Mouse (Mus musculus) stomach, embryonic 15.5 days (tissue): Measurements from ENCODE around the gene Cd80. TPM values are rescaled to one million over a fixed set of nuclear protein-coding genes. Genes with fewer than 3 reads are reported as not detected.

Experiments used
- ATAC-seq: fragments of 200-750 bp; cut with Nextera tagmentation; 2 replicates; pipeline ENCODE4 v1.8.0; 2017; ENCODE audit warnings: low read depth, moderate number of reproducible peaks, moderate TSS enrichment; ENCODE audit not compliant: insufficient read depth, low FRiP score
- H3K27ac ChIP-seq: fragments of 300-500 bp; sonication (generic); 2 replicates; pipeline ENCODE4 v1.5.1; 2015; ENCODE audit warnings: mild to moderate bottlenecking, inconsistent platforms
- H3K27me3 ChIP-seq: fragments of 300-500 bp; sonication (generic); replicated peaks from 2 replicates; pipeline ENCODE4 v1.6.1; 2015; ENCODE audit warnings: inconsistent platforms
- H3K36me3 ChIP-seq: fragments of 300-500 bp; sonication (generic); 2 replicates; pipeline ENCODE4 v1.6.1; 2015; ENCODE audit warnings: inconsistent platforms
- H3K4me1 ChIP-seq: fragments of 300-500 bp; sonication (generic); 2 replicates; pipeline ENCODE4 v1.6.1; 2015; ENCODE audit warnings: inconsistent platforms
- H3K4me2 ChIP-seq: fragments of 300-500 bp; sonication (generic); 2 replicates; pipeline ENCODE4 v1.6.1; 2015; ENCODE audit warnings: mild to moderate bottlenecking, inconsistent platforms
- H3K4me3 ChIP-seq: fragments of 300-500 bp; sonication (generic); replicated peaks from 2 replicates; pipeline ENCODE4 v1.5.1; 2015; ENCODE audit warnings: inconsistent platforms
- H3K9ac ChIP-seq: fragments of 300-500 bp; sonication (generic); 2 replicates; pipeline ENCODE4 v1.6.1; 2015; ENCODE audit warnings: inconsistent platforms
- H3K9me3 ChIP-seq: fragments of 300-500 bp; sonication (generic); 2 replicates; pipeline ENCODE4 v1.6.1; 2016; ENCODE audit warnings: inconsistent platforms
- WGBS: fragments of 180-500 bp; shearing (Covaris S2); methylation state at CpG from one replicate; pipeline ENCODE4 v1.1.7; 2015; 5-methylcytosine and 5-hydroxymethylcytosine counted together
- polyA plus RNA-seq: library from polyadenylated mRNA; unstranded; fragments of >200 nt; fragmentation: Nextera tagmentation; extraction: Ambion mirVana; gene quantifications from 2 replicates; pipeline ENCODE4 v1.2.1, GENCODE M21; 2015

The Cd80 gene
- 0.36 and 0.55 TPM in 2 replicates for polyA plus RNA-seq

- WGBS, result 61% methylated on average over 17 of the region's 17 CpGs
- H3K9me3 ChIP-seq, result no peaks in the 10 kb centered on the region
These were observed at the start of gene Cd80 for GRCm38 (mm10) chr16:38455511-38456418. Gene Cd80 (plus strand): TSS chr16:38455561.

DNA sequence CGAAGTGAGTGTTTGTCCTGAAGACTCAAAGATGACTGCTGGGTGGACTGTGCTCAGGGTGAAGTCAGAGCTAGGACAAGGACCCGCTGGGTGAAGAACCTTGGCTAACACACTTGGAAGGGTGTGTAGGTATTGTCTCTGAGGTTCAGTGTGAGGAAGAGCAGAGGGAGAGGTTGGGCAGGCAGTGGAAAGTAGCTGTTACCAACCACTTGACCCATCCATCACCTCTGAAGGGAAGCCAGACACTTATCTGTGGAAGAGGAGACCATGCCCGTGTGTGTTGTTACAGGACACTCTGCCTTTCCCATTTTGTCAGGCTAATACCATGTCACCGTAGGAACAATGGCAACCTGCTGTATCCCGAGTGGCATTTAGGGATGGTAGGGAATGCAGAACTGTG is 49.1 kb upstream of the Cd80 start:
- no peaks in the 10 kb centered on the region for H3K9me3 ChIP-seq
- no peak overlapping the region for H3K27ac ChIP-seq
- no peak overlapping the region for H3K4me3 ChIP-seq
- 73% methylated on average over 5 of the region's 5 CpGs for WGBS
- H3K9ac ChIP-seq, result no peak overlapping the region
- H3K27me3 ChIP-seq, result no peaks in the 10 kb centered on the region
- H3K36me3 ChIP-seq, result no peaks in the 10 kb centered on the region
- no peak for ATAC-seq
- no peaks in the 10 kb centered on the region for H3K4me1 ChIP-seq
- no peak overlapping the region for H3K4me2 ChIP-seq

More at GRCm38 (mm10) chr16:38455511-38456418, at the start of gene Cd80:
- no peak within 1 kb of the TSS for H3K4me2 ChIP-seq
- peaks cover 8% of the 10 kb centered on the region; the same call in 1 of the 2 replicates for H3K4me1 ChIP-seq
- ATAC-seq, result no peak
- H3K27ac ChIP-seq, result no peak within 1 kb of the TSS
- no peaks in the 10 kb centered on the region for H3K27me3 ChIP-seq
- no peak within 1 kb of the TSS for H3K9ac ChIP-seq
- H3K4me3 ChIP-seq, result no peak within 1 kb of the TSS
- H3K36me3 ChIP-seq, result no peaks in the 10 kb centered on the region

DNA sequence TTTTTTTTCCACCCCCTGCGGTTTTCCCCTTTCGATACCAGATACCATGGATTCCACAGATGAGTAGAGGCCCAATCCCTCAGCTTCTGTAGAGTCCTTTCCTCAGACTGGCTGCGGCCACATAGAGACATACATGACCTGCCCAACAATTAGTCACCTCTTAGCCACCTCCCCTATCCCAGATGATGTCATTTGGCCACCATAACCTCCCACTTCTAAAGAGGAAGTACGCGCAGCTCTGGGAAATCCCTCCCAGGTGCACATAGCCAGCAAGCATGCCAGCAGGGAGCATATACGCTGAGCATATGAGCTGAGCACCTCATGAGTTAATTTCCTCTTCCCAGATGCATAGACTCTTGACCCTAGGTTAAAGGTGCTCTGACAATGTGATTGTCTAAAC is 48.7 kb upstream of the Cd80 start:
- H3K9me3 ChIP-seq, result no peaks in the 10 kb centered on the region
- no peak overlapping the region for H3K27ac ChIP-seq
- no peaks in the 10 kb centered on the region for H3K36me3 ChIP-seq
- no peak overlapping the region for H3K4me3 ChIP-seq
- H3K4me1 ChIP-seq, result no peaks in the 10 kb centered on the region
- no peak overlapping the region for H3K4me2 ChIP-seq
- H3K27me3 ChIP-seq, result no peaks in the 10 kb centered on the region
- ATAC-seq, result no peak
- no peak overlapping the region for H3K9ac ChIP-seq
- WGBS, result 74% methylated on average over 6 of the region's 6 CpGs

DNA sequence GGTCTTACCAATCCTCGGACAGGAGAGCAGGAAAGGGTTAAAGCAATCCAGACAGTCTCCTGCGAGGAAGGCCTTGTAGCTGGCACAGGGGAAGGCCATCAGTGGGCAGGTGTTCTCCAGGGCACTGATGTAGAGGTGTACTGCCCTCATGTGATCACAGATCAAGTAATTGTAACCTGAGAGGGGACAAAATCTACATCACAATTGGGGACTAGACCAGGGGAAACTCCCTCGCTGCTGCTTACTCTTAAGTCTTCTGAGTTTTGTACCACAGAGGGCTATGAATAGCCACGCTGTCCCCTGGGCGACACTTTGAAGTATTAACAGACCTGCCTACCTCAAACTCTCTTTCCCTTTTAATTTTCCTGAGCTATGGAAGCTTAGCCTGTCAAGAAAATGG is 47.8 kb upstream of the Cd80 start:
- Histone ChIP-seq H3K9ac (no peak overlapping the region), H3K4me3 (no peak overlapping the region), H3K27ac (no peak overlapping the region), H3K9me3 (no peaks in the 10 kb centered on the region), H3K27me3 (no peaks in the 10 kb centered on the region), H3K4me2 (no peak overlapping the region), H3K36me3 (no peaks in the 10 kb centered on the region), H3K4me1 (no peaks in the 10 kb centered on the region)
- WGBS, result 51% methylated on average over 5 of the region's 5 CpGs
- no peak for ATAC-seq

GRCm38 (mm10) chr16:38408416-38408815 is 46.9 kb upstream of the Cd80 start:
- 94% methylated on average over 8 of the region's 8 CpGs for WGBS
- H3K4me3 ChIP-seq, result no peak overlapping the region

DNA sequence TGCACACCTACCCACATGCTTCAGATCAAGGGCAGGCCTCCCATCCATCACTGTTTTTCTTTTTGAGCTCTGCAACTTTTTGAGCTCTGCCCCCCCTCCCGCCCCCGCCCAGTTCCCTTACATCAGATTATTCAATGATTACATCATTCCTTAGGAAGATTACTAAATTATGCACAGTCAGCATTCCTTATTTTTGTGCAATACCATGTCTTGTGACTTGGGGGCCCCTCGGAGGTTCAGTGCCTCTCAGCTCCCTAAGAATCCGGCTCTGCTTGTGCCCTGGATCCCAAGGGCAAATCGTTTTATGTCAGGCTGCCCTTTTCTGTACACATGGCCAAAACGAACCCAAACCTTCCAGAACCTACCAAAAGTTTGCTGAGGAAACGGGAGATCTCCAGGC is 40.4 kb upstream of the Cd80 start:
- Histone ChIP-seq H3K4me1 (no peaks in the 10 kb centered on the region), H3K4me2 (no peak overlapping the region), H3K27me3 (no peaks in the 10 kb centered on the region), H3K9ac (no peak overlapping the region), H3K9me3 (no peaks in the 10 kb centered on the region), H3K27ac (no peak overlapping the region), H3K4me3 (no peak overlapping the region), H3K36me3 (no peaks in the 10 kb centered on the region)
- ATAC-seq, result no peak
- 75% methylated on average over 7 of the region's 7 CpGs for WGBS

More at GRCm38 (mm10) chr16:38408416-38408815, 46.9 kb upstream of the Cd80 start:
- H3K9ac ChIP-seq, result no peak overlapping the region
- no peaks in the 10 kb centered on the region for H3K27me3 ChIP-seq
- H3K4me2 ChIP-seq, result no peak overlapping the region
- H3K36me3 ChIP-seq, result no peaks in the 10 kb centered on the region
- H3K27ac ChIP-seq, result no peak overlapping the region
- ATAC-seq, result no peak
- no peaks in the 10 kb centered on the region for H3K9me3 ChIP-seq
- H3K4me1 ChIP-seq, result no peaks in the 10 kb centered on the region

- H3K9ac ChIP-seq, result no peak overlapping the region
- no peaks in the 10 kb centered on the region for H3K27me3 ChIP-seq
- no peak overlapping the region for H3K27ac ChIP-seq
- WGBS, result 78% methylated on average over 2 of the region's 2 CpGs
- no peak for ATAC-seq
- no peak overlapping the region for H3K4me2 ChIP-seq
- H3K36me3 ChIP-seq, result no peaks in the 10 kb centered on the region
- H3K4me3 ChIP-seq, result no peak overlapping the region
- no peaks in the 10 kb centered on the region for H3K9me3 ChIP-seq
- H3K4me1 ChIP-seq, result no peaks in the 10 kb centered on the region
These were observed 30.0 kb upstream of the Cd80 start for GRCm38 (mm10) chr16:38425374-38425773.

DNA sequence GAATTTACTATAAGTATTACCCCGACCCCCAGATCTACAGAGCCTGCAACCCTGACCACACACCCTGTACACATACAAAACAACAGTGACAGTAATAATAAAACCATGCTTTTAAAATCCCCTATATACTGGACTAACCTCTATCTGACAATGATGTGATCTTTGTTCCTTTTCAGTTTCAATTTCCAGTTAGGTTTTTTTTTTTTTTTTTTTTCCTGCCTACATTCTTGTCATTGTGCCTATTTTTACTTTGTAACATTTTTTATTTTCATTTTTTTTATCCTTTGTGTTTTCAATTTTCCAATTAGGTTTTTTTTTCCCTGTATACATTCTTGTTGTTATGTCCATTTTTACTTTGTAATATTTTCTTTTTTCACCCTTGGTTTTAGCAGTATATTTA is 29.6 kb upstream of the Cd80 start:
- no peaks in the 10 kb centered on the region for H3K27me3 ChIP-seq
- ATAC-seq, result no peak
- no peaks in the 10 kb centered on the region for H3K36me3 ChIP-seq
- no peak overlapping the region for H3K4me3 ChIP-seq
- H3K4me1 ChIP-seq, result no peaks in the 10 kb centered on the region
- H3K9ac ChIP-seq, result no peak overlapping the region
- H3K27ac ChIP-seq, result no peak overlapping the region
- 72% methylated on average over 1 of the region's 1 CpGs for WGBS
- H3K4me2 ChIP-seq, result no peak overlapping the region
- no peaks in the 10 kb centered on the region for H3K9me3 ChIP-seq

- no peaks in the 10 kb centered on the region for H3K9me3 ChIP-seq
- H3K9ac ChIP-seq, result no peak overlapping the region
- no peaks in the 10 kb centered on the region for H3K27me3 ChIP-seq
- H3K36me3 ChIP-seq, result no peaks in the 10 kb centered on the region
- H3K27ac ChIP-seq, result no peak overlapping the region
- WGBS, result 49% methylated on average over 13 of the region's 13 CpGs
- ATAC-seq, result no peak
- no peak overlapping the region for H3K4me3 ChIP-seq
- H3K4me1 ChIP-seq, result no peaks in the 10 kb centered on the region
- no peak overlapping the region for H3K4me2 ChIP-seq
These were observed 23.7 kb upstream of the Cd80 start for GRCm38 (mm10) chr16:38431446-38432185.

DNA sequence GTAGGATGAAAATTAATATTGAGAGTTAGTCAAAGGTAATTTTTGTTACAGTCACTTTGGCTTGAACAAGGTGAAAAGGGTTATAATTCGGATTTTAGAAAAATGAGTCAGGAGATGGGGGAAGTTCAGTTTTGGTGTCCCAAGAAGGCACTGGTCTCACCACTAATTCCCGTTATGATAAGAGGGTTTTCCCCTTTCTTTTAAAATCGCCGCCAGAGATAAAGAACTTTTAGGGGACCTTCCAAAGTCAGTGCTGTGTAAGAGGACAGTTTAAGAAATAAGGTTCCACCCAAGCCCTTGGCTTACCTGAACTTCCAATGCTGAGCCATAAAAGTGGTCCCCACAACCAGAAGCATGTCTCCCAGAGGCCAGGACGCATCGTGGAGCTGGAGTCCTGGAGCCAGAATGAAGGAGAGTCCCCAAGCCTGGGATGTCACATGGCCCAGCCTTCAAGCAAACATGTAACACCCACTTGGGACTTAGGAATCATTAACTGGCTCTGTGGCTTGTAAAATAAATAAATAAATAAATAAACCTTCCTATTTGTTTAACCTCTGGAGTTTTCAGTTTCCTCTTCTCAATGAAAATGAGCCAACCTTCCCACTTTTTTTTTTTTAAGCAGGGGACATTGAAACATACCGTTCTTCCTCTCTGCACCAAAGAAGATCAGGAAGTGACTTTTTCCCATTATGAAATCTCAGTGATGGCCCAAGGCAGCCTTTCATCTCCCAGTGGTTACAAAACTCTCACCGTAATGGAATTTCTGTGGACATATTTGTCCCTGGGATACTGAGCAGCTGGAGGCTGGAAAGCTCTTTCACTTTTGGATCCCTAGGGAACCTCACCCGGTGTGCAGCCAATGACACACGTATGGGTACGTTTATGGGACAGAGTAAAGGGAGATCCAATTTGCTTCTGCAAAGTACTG is 22.6 kb upstream of the Cd80 start, which contains the start of gene Pla1a:
Gene Pla1a, minus strand, starts transcription at position 648 of the 928 bp plus-strand sequence.
- H3K4me1 ChIP-seq, result no peaks in the 10 kb centered on the region
- H3K4me3 ChIP-seq, result no peak within 1 kb of the TSS
- H3K9ac ChIP-seq, result no peak within 1 kb of the TSS
- no peak within 1 kb of the TSS for H3K4me2 ChIP-seq
- peak; percentile 27; the same call in 1 of the 2 replicates for ATAC-seq
- no peaks in the 10 kb centered on the region for H3K9me3 ChIP-seq
- WGBS, result 78% methylated on average over 11 of the region's 11 CpGs
- no peak within 1 kb of the TSS for H3K27ac ChIP-seq
- H3K27me3 ChIP-seq, result no peaks in the 10 kb centered on the region
- no peaks in the 10 kb centered on the region for H3K36me3 ChIP-seq

GRCm38 (mm10) chr16:38433514-38433913 is 21.8 kb upstream of the Cd80 start:
- no peaks in the 10 kb centered on the region for H3K9me3 ChIP-seq
- H3K4me1 ChIP-seq, result no peaks in the 10 kb centered on the region

More at GRCm38 (mm10) chr16:38433514-38433913, 21.8 kb upstream of the Cd80 start:
- WGBS, result 87% methylated on average over 8 of the region's 8 CpGs
- H3K4me2 ChIP-seq, result no peak overlapping the region
- H3K27me3 ChIP-seq, result no peaks in the 10 kb centered on the region
- no peak overlapping the region for H3K27ac ChIP-seq
- no peak overlapping the region for H3K4me3 ChIP-seq
- H3K9ac ChIP-seq, result no peak overlapping the region
- ATAC-seq, result no peak
- no peaks in the 10 kb centered on the region for H3K36me3 ChIP-seq
